Mouse (Mus musculus): ENCODE data around the gene Slc7a8.

Gene Slc7a8

GRCm38 (mm10) chr14:54780836-54781609, 723 bp downstream of the Slc7a8 start:
- in situ Hi-C loops (cut with MseI, MboI), result no loop called here

GRCm38 (mm10) chr14:54780084-54780483, 1.7 kb downstream of the Slc7a8 start:
- in situ Hi-C loops (cut with MseI, MboI), result no loop called here

GRCm38 (mm10) chr14:54777893-54778292, 3.9 kb downstream of the Slc7a8 start:
- in situ Hi-C loops (cut with MseI, MboI), result no loop called here

- in situ Hi-C loops (cut with MseI, MboI), result no loop called here
These were observed 5.0 kb downstream of the Slc7a8 start for GRCm38 (mm10) chr14:54776768-54777167.

GRCm38 (mm10) chr14:54775534-54776041, 6.2 kb downstream of the Slc7a8 start:
- in situ Hi-C loops (cut with MseI, MboI), result no loop called here

- in situ Hi-C loops (cut with MseI, MboI), result no loop called here
These were observed 9.4 kb downstream of the Slc7a8 start for GRCm38 (mm10) chr14:54772333-54772856.

- in situ Hi-C loops (cut with MseI, MboI), result no loop called here
These were observed 11.4 kb downstream of the Slc7a8 start for GRCm38 (mm10) chr14:54770373-54770772.

GRCm38 (mm10) chr14:54769068-54769425, 12.7 kb downstream of the Slc7a8 start:
- in situ Hi-C loops (cut with MseI, MboI), result loop anchor here in 1 of 2 experiments (5.0 kb wide), 1 partner anchor 42 kb away; no protein-coding TSS in a partner anchor

GRCm38 (mm10) chr14:54768314-54769067, 13.3 kb downstream of the Slc7a8 start:
- in situ Hi-C loops (cut with MseI, MboI), result loop anchor here in 1 of 2 experiments (5.0 kb wide), 1 partner anchor 41 kb away; no protein-coding TSS in a partner anchor

- in situ Hi-C loops (cut with MseI, MboI), result loop anchor here in 1 of 2 experiments (5.0 kb wide), 1 partner anchor 40 kb away; no protein-coding TSS in a partner anchor
These were observed 14.8 kb downstream of the Slc7a8 start for GRCm38 (mm10) chr14:54766937-54767336.

- in situ Hi-C loops (cut with MseI, MboI), result no loop called here
These were observed 25.4 kb downstream of the Slc7a8 start for GRCm38 (mm10) chr14:54756382-54756781.

- in situ Hi-C loops (cut with MseI, MboI), result no loop called here
These were observed 27.1 kb downstream of the Slc7a8 start for GRCm38 (mm10) chr14:54754602-54755018.

GRCm38 (mm10) chr14:54753986-54754601, 27.7 kb downstream of the Slc7a8 start:
- in situ Hi-C loops (cut with MseI, MboI), result no loop called here

GRCm38 (mm10) chr14:54752938-54753337, 28.8 kb downstream of the Slc7a8 start:
- in situ Hi-C loops (cut with MseI, MboI), result no loop called here

- in situ Hi-C loops (cut with MseI, MboI), result no loop called here
These were observed 30.0 kb downstream of the Slc7a8 start for GRCm38 (mm10) chr14:54751768-54752167.

GRCm38 (mm10) chr14:54749238-54749637, 32.5 kb downstream of the Slc7a8 start:
- in situ Hi-C loops (cut with MseI, MboI), result no loop called here

- in situ Hi-C loops (cut with MseI, MboI), result no loop called here
These were observed 33.5 kb downstream of the Slc7a8 start for GRCm38 (mm10) chr14:54747942-54748917.

- in situ Hi-C loops (cut with MseI, MboI), result no loop called here
These were observed 35.7 kb downstream of the Slc7a8 start for GRCm38 (mm10) chr14:54746038-54746437.

GRCm38 (mm10) chr14:54744473-54744872, 37.3 kb downstream of the Slc7a8 start:
- in situ Hi-C loops (cut with MseI, MboI), result no loop called here

GRCm38 (mm10) chr14:54742375-54742774, 39.4 kb downstream of the Slc7a8 start:
- in situ Hi-C loops (cut with MseI, MboI), result no loop called here

- in situ Hi-C loops (cut with MseI, MboI), result no loop called here
These were observed 40.0 kb downstream of the Slc7a8 start for GRCm38 (mm10) chr14:54741721-54742120.
